In the genomic region with DNA sequence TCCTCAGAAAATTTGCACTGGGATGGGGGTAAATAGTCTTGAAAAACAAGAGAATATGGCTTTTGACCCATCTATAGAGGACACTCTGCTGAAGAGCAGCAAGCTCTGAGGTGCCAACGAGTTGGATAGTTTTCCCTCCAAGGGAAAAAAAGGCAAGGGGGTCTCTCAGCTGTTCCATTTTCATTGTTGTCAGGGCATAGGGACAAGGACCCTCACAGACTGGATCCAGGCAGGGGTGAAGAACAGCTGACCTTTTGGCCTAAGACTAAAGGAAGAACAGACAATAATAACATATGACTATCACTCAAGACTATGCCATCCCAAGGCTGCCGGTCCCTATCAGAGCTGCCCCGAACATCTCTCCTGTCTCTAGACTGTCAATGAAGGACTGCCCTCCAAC, we compare ENCODE assay signal across 10 mouse cellular contexts. TPM values are rescaled to one million over a fixed set of nuclear protein-coding genes. Genes with fewer than 3 reads are reported as not detected.
DNase-seq lines count a peak whose midpoint lies in the region; ATAC-seq lines count a peak whose summit lies in the region.
"Had no signal": no experiment of that assay in that cellular context is flagged by ENCODE, and none has a peak within 500 bp of the region (broad histone marks: within the 10 kb centered on the region; RNA-seq: fewer than 3 reads in every experiment).

No protein-coding gene starts in this region.

- H3K4me3 ChIP-seq in heart, embryonic 14.5 days (ENCODE audit: control insufficient read depth in 1 of 2, insufficient read depth in 1 of 2, low read depth in 1 of 2, low read length in 2 of 2) = 0 out of 4 replicates have a peak overlapping the region, but pooled peaks of 1 of the 2 experiments have one; percentile 10
- peak overlapping the region; percentile 81 for H3K4me3 ChIP-seq in embryonic facial prominence, embryonic 12.5 days
- H3K4me3 ChIP-seq in hindbrain, embryonic 11.5 days (ENCODE audit: low read depth, low read length) = peak overlapping the region; percentile 77
- H3K4me3 ChIP-seq in midbrain, embryonic 12.5 days = peak overlapping the region; percentile 85
- H3K4me3 ChIP-seq: liver, embryonic 15.5 days had no signal

- no peak overlapping the region for H3K9ac ChIP-seq in heart, embryonic 14.5 days (ENCODE audit: low read length)
- no peak overlapping the region for H3K9ac ChIP-seq in embryonic facial prominence, embryonic 12.5 days
- H3K9ac ChIP-seq in hindbrain, embryonic 11.5 days (ENCODE audit: low read depth, low read length) = peak overlapping the region; percentile 32
- peak overlapping the region; percentile 91 for H3K9ac ChIP-seq in midbrain, embryonic 12.5 days (replicated peaks)
- H3K9ac ChIP-seq: liver, embryonic 15.5 days had no signal

- H3K27ac ChIP-seq in heart, embryonic 14.5 days (replicated peaks in 1 of 2; ENCODE audit: control insufficient read depth in 1 of 2, insufficient read depth in 1 of 2, low read depth in 2 of 2, low read length in 2 of 2) = no peak overlapping the region
- H3K27ac ChIP-seq in embryonic facial prominence, embryonic 12.5 days = no peak overlapping the region
- peak overlapping the region; percentile 53 for H3K27ac ChIP-seq in hindbrain, embryonic 11.5 days (ENCODE audit: low read depth, low read length)
- peak overlapping the region; percentile 39; the same call in 1 of the 2 replicates for H3K27ac ChIP-seq in midbrain, embryonic 12.5 days (replicated peaks)
- H3K27ac ChIP-seq: liver, embryonic 15.5 days had no signal

- no peak for ATAC-seq in heart, embryonic 14.5 days (ENCODE audit: insufficient number of reproducible peaks, insufficient read depth, low FRiP score, low read depth)
- ATAC-seq in embryonic facial prominence, embryonic 12.5 days (ENCODE audit: insufficient number of reproducible peaks, insufficient read depth, low FRiP score, low TSS enrichment) = no peak
- no peak for ATAC-seq in hindbrain, embryonic 11.5 days (ENCODE audit: low FRiP score)
- ATAC-seq in midbrain, embryonic 12.5 days (ENCODE audit: low FRiP score, low read depth) = no peak

- no peaks in the 10 kb centered on the region for H3K27me3 ChIP-seq in heart, embryonic 14.5 days (ENCODE audit: control insufficient read depth, insufficient read depth, low read length)
- no peaks in the 10 kb centered on the region for H3K27me3 ChIP-seq in embryonic facial prominence, embryonic 12.5 days
- no peaks in the 10 kb centered on the region for H3K27me3 ChIP-seq in hindbrain, embryonic 11.5 days (ENCODE audit: control insufficient read depth, insufficient read depth, low read length)
- H3K27me3 ChIP-seq in midbrain, embryonic 12.5 days = peaks cover 11% of the 10 kb centered on the region

- WGBS in heart, embryonic 14.5 days = 74% methylated on average over 3 of the region's 3 CpGs
- WGBS in embryonic facial prominence, embryonic 12.5 days = 57% methylated on average over 3 of the region's 3 CpGs
- 25% methylated on average over 3 of the region's 3 CpGs for WGBS in hindbrain, embryonic 11.5 days
- WGBS in midbrain, embryonic 12.5 days = 64% methylated on average over 3 of the region's 3 CpGs

- no peak for DNase-seq in heart, adult 8-10 months (ENCODE audit: low spot score)
- no peak for DNase-seq in hindbrain, embryonic 11.5 days (ENCODE audit: low spot score)
- no peak for DNase-seq in frontal cortex, adult 2 months (ENCODE audit: extremely low spot score in 1 of 2, low spot score in 1 of 2)
- no peak for DNase-seq in ovary, postnatal 14 days (ENCODE audit: low spot score)
- no peak for DNase-seq in left cerebral cortex, adult 11 months (ENCODE audit: low spot score)
- DNase-seq: cerebellum, postnatal 36 days had no signal

- no peaks in the 10 kb centered on the region for H3K9me3 ChIP-seq in heart, embryonic 14.5 days (ENCODE audit: control insufficient read depth, low read length)
- no peaks in the 10 kb centered on the region for H3K9me3 ChIP-seq in embryonic facial prominence, embryonic 12.5 days
- no peaks in the 10 kb centered on the region for H3K9me3 ChIP-seq in hindbrain, embryonic 11.5 days (ENCODE audit: control insufficient read depth, low read length)
- H3K9me3 ChIP-seq in midbrain, embryonic 12.5 days = no peaks in the 10 kb centered on the region
- H3K9me3 ChIP-seq: liver, embryonic 15.5 days had no signal

- peak overlapping the region; percentile 97 for H3K4me2 ChIP-seq in heart, embryonic 14.5 days (ENCODE audit: low read length)
- peak overlapping the region; percentile 94 for H3K4me2 ChIP-seq in embryonic facial prominence, embryonic 12.5 days (replicated peaks)
- peak overlapping the region; percentile 80 for H3K4me2 ChIP-seq in hindbrain, embryonic 11.5 days (replicated peaks; ENCODE audit: low read depth, low read length)
- H3K4me2 ChIP-seq in midbrain, embryonic 12.5 days (replicated peaks) = peak overlapping the region; percentile 87

- H3K4me1 ChIP-seq in heart, embryonic 14.5 days (ENCODE audit: control insufficient read depth in 2 of 2, insufficient read depth in 2 of 2, low read length in 2 of 2) = peaks cover 28 to 60% of the 10 kb centered on the region in 2 experiments
- H3K4me1 ChIP-seq in embryonic facial prominence, embryonic 12.5 days = peaks cover 56% of the 10 kb centered on the region
- H3K4me1 ChIP-seq in hindbrain, embryonic 11.5 days (replicated peaks; ENCODE audit: control insufficient read depth, insufficient read depth, low read length) = peaks cover 13% of the 10 kb centered on the region
- peaks cover 65% of the 10 kb centered on the region for H3K4me1 ChIP-seq in midbrain, embryonic 12.5 days

- H3K36me3 ChIP-seq in heart, embryonic 14.5 days (ENCODE audit: control insufficient read depth, insufficient read depth, low read length) = no peaks in the 10 kb centered on the region
- no peaks in the 10 kb centered on the region for H3K36me3 ChIP-seq in embryonic facial prominence, embryonic 12.5 days
- H3K36me3 ChIP-seq in hindbrain, embryonic 11.5 days (ENCODE audit: control insufficient read depth, insufficient read depth, low read length) = no peaks in the 10 kb centered on the region
- H3K36me3 ChIP-seq in midbrain, embryonic 12.5 days = no peaks in the 10 kb centered on the region
- H3K36me3 ChIP-seq: liver, embryonic 15.5 days had no signal

RNA-seq across cellular contexts. Expression of a gene that starts 4.2 kb away (rescaled TPM):
- polyA plus RNA-seq in heart, embryonic 14.5 days (2014; fragmentation: Nextera tagmentation; extraction: Ambion mirVana) = 6.5 and 6.9 TPM in 2 replicates
- total RNA-seq in heart, adult 8-10 months (2022) = 10 to 100 TPM; 18.8 to 28.3 (median 25.5) TPM
- polyA plus RNA-seq in embryonic facial prominence, embryonic 12.5 days (2016; fragmentation: Nextera tagmentation; extraction: Ambion mirVana) = 10.5 and 11.6 TPM in 2 replicates
- 23.2 and 25.4 TPM in 2 replicates for polyA plus RNA-seq in hindbrain, embryonic 11.5 days (2014; fragmentation: Nextera tagmentation; extraction: Ambion mirVana)
- 19.0 and 19.3 TPM in 2 replicates for polyA plus RNA-seq in midbrain, embryonic 12.5 days (2016; fragmentation: Nextera tagmentation; extraction: Ambion mirVana)
- 26.9 and 30.7 TPM in 2 replicates for polyA plus RNA-seq in frontal cortex, adult 2 months (2012; rRNA removed)

Comparison
In these comparisons a context has a peak if more than half of its experiments do, and no peak if none do; other contexts are left out.
1. H3K27ac ChIP-seq: peak in hindbrain, embryonic 11.5 days (single experiment) and midbrain, embryonic 12.5 days (single experiment); none in heart, embryonic 14.5 days (0 of 2) and embryonic facial prominence, embryonic 12.5 days (single experiment).
2. H3K9ac ChIP-seq: peak in hindbrain, embryonic 11.5 days (single experiment) and midbrain, embryonic 12.5 days (single experiment); none in heart, embryonic 14.5 days (single experiment) and embryonic facial prominence, embryonic 12.5 days (single experiment).
3. Peak in every context shown above with its lines, with median percentiles within 50 percentile points of each other: H3K4me2 ChIP-seq.